Mouse (Mus musculus): Measurements from ENCODE around the gene Rbbp7. TPM values are rescaled to one million over a fixed set of nuclear protein-coding genes. Genes with fewer than 3 reads are reported as not detected.

The Rbbp7 gene
- polyA plus RNA-seq (2012; rRNA removed): 25.4 and 26.6 TPM in 2 replicates

DNA sequence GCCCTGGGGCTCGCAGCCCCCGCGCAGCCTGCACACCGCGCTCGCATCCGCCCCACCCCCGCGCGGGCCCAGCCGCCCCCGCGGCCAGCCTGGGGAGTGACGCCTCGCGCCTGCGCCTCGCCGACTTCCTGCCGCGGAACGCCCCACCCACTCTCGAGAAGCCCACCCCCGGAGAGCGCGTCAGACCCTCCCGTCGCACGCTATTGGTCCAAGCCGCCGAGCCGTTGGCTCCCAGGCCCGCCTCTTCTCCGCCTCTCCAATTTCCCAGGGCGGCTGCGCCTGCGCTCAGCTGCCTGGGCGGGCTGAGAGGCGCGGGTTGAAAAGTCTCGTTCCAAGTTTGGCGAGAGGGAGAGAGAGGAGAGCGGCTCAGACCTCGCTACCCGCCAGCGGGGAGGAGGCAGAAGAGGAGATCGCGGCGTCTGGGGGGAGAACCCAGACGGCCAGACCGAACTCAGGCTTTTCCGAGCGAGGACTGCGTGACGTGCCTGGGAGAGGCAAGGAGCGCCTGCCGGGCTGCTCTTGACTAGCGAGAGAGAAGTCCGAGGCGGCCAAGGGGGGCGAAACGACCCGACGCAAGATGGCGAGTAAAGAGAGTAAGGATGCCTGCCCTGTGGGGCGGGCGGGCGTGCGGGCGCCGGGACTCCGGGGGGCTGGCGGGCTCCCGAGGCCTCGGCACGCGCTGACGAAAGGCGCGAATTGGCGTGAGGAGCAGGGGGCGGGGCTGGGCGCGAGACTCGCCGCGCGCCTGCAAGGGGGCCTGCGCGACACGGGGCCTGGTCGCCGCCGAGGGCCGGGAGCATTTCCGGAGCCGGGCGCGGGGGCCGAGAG is at the start of gene Rbbp7:
TSS of gene Rbbp7 (plus strand) at position 288 of the 828 bp plus-strand sequence.
- H3K4me3 ChIP-seq (ENCODE audit: extremely low read depth, insufficient read depth, insufficient read length): peak within 1 kb of the TSS; percentile 97
- WGBS: 34% methylated on average over 83 of the region's 100 CpGs
- H3K27me3 ChIP-seq (ENCODE audit: control insufficient read depth, insufficient read depth, low read length): no peaks in the 10 kb centered on the region
- H3K27ac ChIP-seq (ENCODE audit: insufficient read depth, low read length): peak within 1 kb of the TSS; percentile 95
- TF ChIP-seq CTCF (IDR thresholded peaks at IDR 0.05; ENCODE audit: extremely low read depth, insufficient read depth, insufficient read length, insufficient replicate concordance): no peak
- peak; percentile 60 for TF ChIP-seq POLR2A (IDR thresholded peaks at IDR 0.05; ENCODE audit: low read depth, low read length)
- DNase-seq (ENCODE audit: low read depth in 1 of 2, low spot score in 2 of 2): peak; percentile 80 to 85
- no peaks in the 10 kb centered on the region for H3K36me3 ChIP-seq (ENCODE audit: control insufficient read depth, insufficient read depth, low read length)
- H3K4me1 ChIP-seq (ENCODE audit: control insufficient read depth, insufficient read depth, insufficient read length): no peaks in the 10 kb centered on the region; the same call in 1 of the 2 replicates

DNA sequence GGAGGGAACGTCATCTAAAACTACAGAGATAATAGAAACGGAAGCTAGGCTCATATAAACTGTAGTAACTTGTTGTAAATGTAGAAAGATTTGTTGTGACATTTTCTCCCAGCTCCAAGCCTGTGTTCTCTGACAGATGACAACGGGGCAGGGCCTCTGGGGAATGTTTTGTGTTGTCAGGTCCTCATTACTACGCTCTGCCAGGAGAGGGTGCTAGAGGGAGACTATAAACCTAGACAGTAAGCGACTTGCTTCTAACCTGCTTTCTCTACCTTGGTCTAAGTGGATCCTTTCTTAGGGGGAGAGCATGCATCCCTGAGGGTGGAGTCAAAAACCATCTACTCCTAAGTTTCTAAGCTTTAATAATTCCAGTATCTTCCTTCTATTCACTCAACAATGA is 42.4 kb upstream of the Rbbp7 start:
- peak in 1 of 2 experiments; percentile 31 for DNase-seq (ENCODE audit: low read depth in 1 of 2, low spot score in 2 of 2)
- no peaks in the 10 kb centered on the region for H3K36me3 ChIP-seq (ENCODE audit: control insufficient read depth, insufficient read depth, low read length)
- no peaks in the 10 kb centered on the region for H3K4me1 ChIP-seq (ENCODE audit: control insufficient read depth, insufficient read depth, insufficient read length)
- no peak overlapping the region for H3K4me3 ChIP-seq (ENCODE audit: extremely low read depth, insufficient read depth, insufficient read length)
- WGBS: 39% methylated on average over 5 of the region's 5 CpGs
- H3K27me3 ChIP-seq (ENCODE audit: control insufficient read depth, insufficient read depth, low read length): no peaks in the 10 kb centered on the region
- TF ChIP-seq CTCF (IDR thresholded peaks at IDR 0.05; ENCODE audit: extremely low read depth, insufficient read depth, insufficient read length, insufficient replicate concordance) (peak; percentile 16; the same call in 1 of the 2 replicates), POLR2A (IDR thresholded peaks at IDR 0.05; ENCODE audit: low read depth, low read length) (no peak)
- H3K27ac ChIP-seq (ENCODE audit: insufficient read depth, low read length): no peak overlapping the region

GRCm38 (mm10) chrX:162719615-162720014 is 40.6 kb upstream of the Rbbp7 start:
- H3K27ac ChIP-seq (ENCODE audit: insufficient read depth, low read length): no peak overlapping the region
- H3K27me3 ChIP-seq (ENCODE audit: control insufficient read depth, insufficient read depth, low read length): no peaks in the 10 kb centered on the region
- H3K4me1 ChIP-seq (ENCODE audit: control insufficient read depth, insufficient read depth, insufficient read length): no peaks in the 10 kb centered on the region
- no peak overlapping the region for H3K4me3 ChIP-seq (ENCODE audit: extremely low read depth, insufficient read depth, insufficient read length)
- TF ChIP-seq CTCF (IDR thresholded peaks at IDR 0.05; ENCODE audit: extremely low read depth, insufficient read depth, insufficient read length, insufficient replicate concordance): no peak
- no peak for TF ChIP-seq POLR2A (IDR thresholded peaks at IDR 0.05; ENCODE audit: low read depth, low read length)
- no peaks in the 10 kb centered on the region for H3K36me3 ChIP-seq (ENCODE audit: control insufficient read depth, insufficient read depth, low read length)
- DNase-seq (ENCODE audit: low read depth in 1 of 2, low spot score in 2 of 2): peak in 1 of 2 experiments; percentile 25
- WGBS: 48% methylated on average over 2 of the region's 2 CpGs

DNA sequence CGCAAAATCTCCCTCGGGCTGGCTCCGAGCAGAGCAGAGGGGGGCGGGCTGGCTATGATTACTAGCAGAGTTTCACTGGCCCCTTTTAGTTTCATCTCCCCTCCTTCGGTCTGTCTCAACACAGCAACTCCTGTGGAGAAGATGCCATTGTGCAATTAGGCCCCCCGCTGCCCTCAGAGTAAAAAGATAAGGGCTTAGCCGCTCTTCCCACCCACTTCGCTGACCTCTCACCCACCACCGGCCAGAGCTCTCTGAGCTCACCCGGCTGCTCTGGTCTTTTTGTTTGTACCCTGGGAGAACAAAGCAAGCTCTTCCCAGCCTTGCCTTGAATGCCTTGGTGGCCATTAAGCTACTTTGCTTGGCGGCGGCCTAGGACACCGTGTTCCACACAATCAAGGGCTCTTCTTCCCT is 32.8 kb upstream of the Rbbp7 start:
- TF ChIP-seq CTCF (IDR thresholded peaks at IDR 0.05; ENCODE audit: extremely low read depth, insufficient read depth, insufficient read length, insufficient replicate concordance): no peak
- no peak for TF ChIP-seq POLR2A (IDR thresholded peaks at IDR 0.05; ENCODE audit: low read depth, low read length)
- 82% methylated on average over 13 of the region's 13 CpGs for WGBS
- DNase-seq (ENCODE audit: low read depth in 1 of 2, low spot score in 2 of 2): no peak
- Histone ChIP-seq H3K27ac (ENCODE audit: insufficient read depth, low read length) (no peak overlapping the region), H3K36me3 (ENCODE audit: control insufficient read depth, insufficient read depth, low read length) (no peaks in the 10 kb centered on the region), H3K4me3 (ENCODE audit: extremely low read depth, insufficient read depth, insufficient read length) (no peak overlapping the region), H3K4me1 (ENCODE audit: control insufficient read depth, insufficient read depth, insufficient read length) (no peaks in the 10 kb centered on the region), H3K27me3 (ENCODE audit: control insufficient read depth, insufficient read depth, low read length) (no peaks in the 10 kb centered on the region)

- TF ChIP-seq POLR2A (IDR thresholded peaks at IDR 0.05; ENCODE audit: low read depth, low read length): no peak
- Histone ChIP-seq H3K4me3 (ENCODE audit: extremely low read depth, insufficient read depth, insufficient read length) (no peak overlapping the region), H3K4me1 (ENCODE audit: control insufficient read depth, insufficient read depth, insufficient read length) (no peaks in the 10 kb centered on the region), H3K36me3 (ENCODE audit: control insufficient read depth, insufficient read depth, low read length) (no peaks in the 10 kb centered on the region), H3K27ac (ENCODE audit: insufficient read depth, low read length) (no peak overlapping the region), H3K27me3 (ENCODE audit: control insufficient read depth, insufficient read depth, low read length) (no peaks in the 10 kb centered on the region)
- no peak for DNase-seq (ENCODE audit: low read depth in 1 of 2, low spot score in 2 of 2)
- WGBS: 75% methylated on average over 9 of the region's 9 CpGs
These were observed 32.4 kb upstream of the Rbbp7 start for GRCm38 (mm10) chrX:162727795-162728194.

DNA sequence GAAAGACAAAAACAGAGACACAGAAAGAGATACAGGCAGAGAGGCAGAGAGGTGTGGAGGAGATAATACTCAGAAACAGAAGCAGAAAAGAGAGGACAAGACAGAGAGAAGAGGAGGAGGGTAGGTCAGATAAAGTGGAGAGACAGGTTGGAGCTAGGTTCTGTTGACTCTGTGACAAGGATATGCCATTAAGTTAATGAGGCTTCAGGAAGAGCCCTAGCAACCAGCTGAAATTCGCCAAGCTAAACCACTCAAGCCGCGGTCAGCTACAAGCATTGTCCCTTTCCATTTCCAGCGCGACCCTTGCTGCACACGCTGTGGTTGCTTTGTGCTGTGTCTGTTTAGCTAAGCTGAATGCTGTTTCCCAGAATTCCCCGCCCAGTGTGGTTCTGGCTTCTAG is 32.0 kb upstream of the Rbbp7 start:
- Histone ChIP-seq H3K27me3 (ENCODE audit: control insufficient read depth, insufficient read depth, low read length) (no peaks in the 10 kb centered on the region), H3K4me3 (ENCODE audit: extremely low read depth, insufficient read depth, insufficient read length) (no peak overlapping the region), H3K36me3 (ENCODE audit: control insufficient read depth, insufficient read depth, low read length) (no peaks in the 10 kb centered on the region), H3K27ac (ENCODE audit: insufficient read depth, low read length) (no peak overlapping the region), H3K4me1 (ENCODE audit: control insufficient read depth, insufficient read depth, insufficient read length) (no peaks in the 10 kb centered on the region)
- WGBS: 76% methylated on average over 7 of the region's 7 CpGs
- TF ChIP-seq CTCF (IDR thresholded peaks at IDR 0.05; ENCODE audit: extremely low read depth, insufficient read depth, insufficient read length, insufficient replicate concordance) (no peak), POLR2A (IDR thresholded peaks at IDR 0.05; ENCODE audit: low read depth, low read length) (no peak)
- no peak for DNase-seq (ENCODE audit: low read depth in 1 of 2, low spot score in 2 of 2)

GRCm38 (mm10) chrX:162730031-162730430 is 30.2 kb upstream of the Rbbp7 start:
- Histone ChIP-seq H3K27ac (ENCODE audit: insufficient read depth, low read length) (no peak overlapping the region), H3K36me3 (ENCODE audit: control insufficient read depth, insufficient read depth, low read length) (no peaks in the 10 kb centered on the region), H3K27me3 (ENCODE audit: control insufficient read depth, insufficient read depth, low read length) (no peaks in the 10 kb centered on the region), H3K4me1 (ENCODE audit: control insufficient read depth, insufficient read depth, insufficient read length) (no peaks in the 10 kb centered on the region), H3K4me3 (ENCODE audit: extremely low read depth, insufficient read depth, insufficient read length) (no peak overlapping the region)
- no peak for TF ChIP-seq POLR2A (IDR thresholded peaks at IDR 0.05; ENCODE audit: low read depth, low read length)
- DNase-seq (ENCODE audit: low read depth in 1 of 2, low spot score in 2 of 2): no peak
- 84% methylated on average over 4 of the region's 4 CpGs for WGBS

Data from spleen, adult 2 months (tissue).